Mouse (Mus musculus) CH12.LX (cell line): Measurements from ENCODE around the gene Zfp955a.

Source experiments
- CHD2 ChIP-seq: IDR thresholded peaks from 2 replicates; pipeline ENCODE4 v1.6.1; 2011; ENCODE audit warnings: low read length, improper control_type of control experiment
- CTCF ChIP-seq, 2 experiments: IDR thresholded peaks in 1 of 2; conservative IDR thresholded peaks in 1 of 2; 2 replicates each; pipeline ENCODE4 v1.5.1; 2011 to 2012; ENCODE audit warnings: low read depth in 2 of 2, low read length in 2 of 2, improper control_type of control experiment in 1 of 2, inconsistent platforms in 1 of 2, mild to moderate bottlenecking in 1 of 2, moderate library complexity in 1 of 2
- E2F4 ChIP-seq: IDR thresholded peaks from 2 replicates; pipeline ENCODE4 v1.6.1; 2011; ENCODE audit warnings: low read depth, low read length, improper control_type of control experiment; ENCODE audit not compliant: insufficient replicate concordance
- EP300 ChIP-seq: IDR thresholded peaks from 2 replicates; pipeline ENCODE4 v1.6.1; 2011; ENCODE audit warnings: low read length, improper control_type of control experiment
- MAZ ChIP-seq: IDR thresholded peaks from 2 replicates; pipeline ENCODE4 v1.6.1; 2012; ENCODE audit warnings: low read depth, mild to moderate bottlenecking, inconsistent platforms, low read length, improper control_type of control experiment, moderate library complexity
- MYC ChIP-seq: IDR thresholded peaks from 2 replicates; pipeline ENCODE4 v1.6.1; 2011; ENCODE audit warnings: low read depth, mild to moderate bottlenecking, improper control_type of control experiment, low read length
- POLR2AphosphoS2 ChIP-seq: IDR thresholded peaks from 2 replicates; pipeline ENCODE4 v1.6.1; 2011; ENCODE audit warnings: low read depth, low read length, improper control_type of control experiment
- SIN3A ChIP-seq: IDR thresholded peaks from 2 replicates; pipeline ENCODE4 v1.6.1; 2012; ENCODE audit warnings: low read length, improper control_type of control experiment, inconsistent platforms
- ZNF384 ChIP-seq: IDR thresholded peaks from 2 replicates; pipeline ENCODE4 v1.6.1; 2012; ENCODE audit warnings: low read depth, low read length, improper control_type of control experiment, inconsistent platforms

GRCm38 (mm10) chr17:33264376-33264775 is 9.4 kb upstream of the Zfp955a start, which contains the start of gene Olfr63:
- TF ChIP-seq POLR2AphosphoS2 (no peak), CHD2 (no peak), ZNF384 (no peak), MYC (no peak), E2F4 (no peak), SIN3A (no peak), EP300 (no peak), CTCF (conservative IDR thresholded peaks at IDR 0.05 in 1 of 2, IDR thresholded peaks at IDR 0.05 in 1 of 2; ENCODE audit: low read depth in 2 of 2, low read length in 2 of 2) (no peak), MAZ (no peak)
